Mouse (Mus musculus): ENCODE results near the gene Tbce.
A peak's percentile ranks its signal among the peaks of the same experiment; 100 is the strongest.

The Tbce gene

GRCm38 (mm10) chr13:14039292-14039965 is at the start of gene Tbce:
TSS of gene Tbce (minus strand) at chr13:14039638.
- peak; percentile 97 for DNase-seq (ENCODE audit: low read depth)

- DNase-seq (ENCODE audit: low read depth): no peak
These were observed 49.2 kb upstream of the Tbce start for GRCm38 (mm10) chr13:14088669-14089068.

- no peak for DNase-seq (ENCODE audit: low read depth)
These were observed 35.9 kb upstream of the Tbce start for GRCm38 (mm10) chr13:14075326-14075725.

GRCm38 (mm10) chr13:14074371-14074770 is 34.9 kb upstream of the Tbce start:
- no peak for DNase-seq (ENCODE audit: low read depth)

- DNase-seq (ENCODE audit: low read depth): no peak
These were observed 29.9 kb upstream of the Tbce start for GRCm38 (mm10) chr13:14069291-14069690.

- no peak for DNase-seq (ENCODE audit: low read depth)
These were observed 28.6 kb upstream of the Tbce start for GRCm38 (mm10) chr13:14068035-14068434.

GRCm38 (mm10) chr13:14065701-14066100 is 26.3 kb upstream of the Tbce start:
- DNase-seq (ENCODE audit: low read depth): no peak

- DNase-seq (ENCODE audit: low read depth): peak; percentile 75
These were observed 25.6 kb upstream of the Tbce start for GRCm38 (mm10) chr13:14065028-14065380.

GRCm38 (mm10) chr13:14064341-14065027 is 25.0 kb upstream of the Tbce start:
- peak; percentile 69 for DNase-seq (ENCODE audit: low read depth)

- DNase-seq (ENCODE audit: low read depth): no peak
These were observed 24.5 kb upstream of the Tbce start for GRCm38 (mm10) chr13:14063942-14064271.

GRCm38 (mm10) chr13:14063013-14063941 is 23.8 kb upstream of the Tbce start, which contains the start of the genes Arid4b and Ggps1:
TSS of gene Arid4b (plus strand) at chr13:14063232.
TSS of gene Ggps1 (minus strand) at chr13:14063488.
- peak; percentile 99 for DNase-seq (ENCODE audit: low read depth)

GRCm38 (mm10) chr13:14062209-14063012 is 23.0 kb upstream of the Tbce start:
- DNase-seq (ENCODE audit: low read depth): peak; percentile 82

- DNase-seq (ENCODE audit: low read depth): no peak
These were observed 20.1 kb upstream of the Tbce start for GRCm38 (mm10) chr13:14059582-14059981.

GRCm38 (mm10) chr13:14056801-14057200 is 17.4 kb upstream of the Tbce start:
- DNase-seq (ENCODE audit: low read depth): no peak

- no peak for DNase-seq (ENCODE audit: low read depth)
These were observed 10.4 kb upstream of the Tbce start for GRCm38 (mm10) chr13:14049878-14050277.

- DNase-seq (ENCODE audit: low read depth): no peak
These were observed 5.1 kb upstream of the Tbce start for GRCm38 (mm10) chr13:14044521-14044920.

- no peak for DNase-seq (ENCODE audit: low read depth)
These were observed 4.4 kb upstream of the Tbce start for GRCm38 (mm10) chr13:14043851-14044250.

- DNase-seq (ENCODE audit: low read depth): peak; percentile 56
These were observed 748 bp upstream of the Tbce start for GRCm38 (mm10) chr13:14040186-14040585.

- DNase-seq (ENCODE audit: low read depth): no peak
These were observed 537 bp downstream of the Tbce start for GRCm38 (mm10) chr13:14038911-14039291.

- DNase-seq (ENCODE audit: low read depth): no peak
These were observed 3.4 kb downstream of the Tbce start for GRCm38 (mm10) chr13:14035875-14036630.

GRCm38 (mm10) chr13:14035352-14035751 is 4.1 kb downstream of the Tbce start:
- peak; percentile 12 for DNase-seq (ENCODE audit: low read depth)

All from induced T-regulatory cell, adult 2 months (primary cell).